Mouse (Mus musculus) megakaryocyte, embryonic 14.5 days (primary cell): ENCODE measurements around the gene Tmed9. TPM values are rescaled to one million over a fixed set of nuclear protein-coding genes. Genes with fewer than 3 reads are reported as not detected.
"Not testable (repeated sequence)": the region's sequence is repeated elsewhere in the genome, so short reads cannot be mapped to it uniquely, and the experiment has no call there.

Experiments
- H3K27me3 ChIP-seq: replicated peaks from 2 replicates; pipeline ENCODE3; 2012; ENCODE audit warnings: inconsistent platforms
- H3K36me3 ChIP-seq: replicated peaks from 2 replicates; pipeline ENCODE3; 2012; ENCODE audit warnings: low read length, inconsistent platforms, mixed read lengths
- H3K4me1 ChIP-seq: 2 replicates; pipeline ENCODE4 v1.6.1; 2012; ENCODE audit warnings: inconsistent platforms
- H3K4me3 ChIP-seq: replicated peaks from 2 replicates; pipeline ENCODE3; 2012; ENCODE audit warnings: moderate library complexity, mild to moderate bottlenecking, inconsistent platforms
- H3K9me3 ChIP-seq: 2 replicates; pipeline ENCODE4 v1.6.1; 2012; ENCODE audit warnings: inconsistent platforms
- FLI1 ChIP-seq: IDR thresholded peaks from 2 replicates; pipeline ENCODE4 v1.6.1; 2012; ENCODE audit warnings: low read length, inconsistent platforms, mixed read lengths
- GATA1 ChIP-seq: IDR thresholded peaks from 3 replicates; pipeline ENCODE4 v1.6.1; 2012; ENCODE audit warnings: mixed read lengths, low read length, inconsistent platforms, borderline replicate concordance
- polyA plus RNA-seq: library from polyadenylated mRNA; stranded (reverse); fragments of >175 nt; gene quantifications from 2 replicates; pipeline ENCODE4 v1.2.3, GENCODE M21; 2012; ENCODE audit warnings: low replicate concordance; ENCODE audit not compliant: insufficient read depth

Gene Tmed9
- polyA plus RNA-seq, 1 experiment: 240 TPM

GRCm38 (mm10) chr13:55634639-55635127 is 61.2 kb downstream of the Tmed9 start, which contains the start of gene Ddx46:
Ddx46 (plus strand) TSS chr13:55635027.
- Histone ChIP-seq H3K4me1 (peaks cover 47% of the 10 kb centered on the region), H3K4me3 (peak within 1 kb of the TSS; percentile 99), H3K36me3 (peaks cover 58% of the 10 kb centered on the region), H3K9me3 (no peaks in the 10 kb centered on the region), H3K27me3 (no peaks in the 10 kb centered on the region)
- TF ChIP-seq FLI1 (peak; percentile 88; the same call in 1 of the 2 replicates), GATA1 (no peak)

GRCm38 (mm10) chr13:55635146-55635571 is 61.6 kb downstream of the Tmed9 start:
- Histone ChIP-seq H3K4me3 (peak overlapping the region; percentile 99), H3K9me3 (no peaks in the 10 kb centered on the region), H3K36me3 (peaks cover 58% of the 10 kb centered on the region), H3K4me1 (peaks cover 48% of the 10 kb centered on the region), H3K27me3 (no peaks in the 10 kb centered on the region)
- TF ChIP-seq FLI1 (no peak; the same call in 1 of the 2 replicates), GATA1 (no peak)

- TF ChIP-seq GATA1 (peak; percentile 29; the same call in 1 of the 3 replicates), FLI1 (no peak)
- H3K4me1 ChIP-seq: peaks cover 55% of the 10 kb centered on the region
- no peaks in the 10 kb centered on the region for H3K9me3 ChIP-seq
- H3K36me3 ChIP-seq: peaks cover 56% of the 10 kb centered on the region
- no peaks in the 10 kb centered on the region for H3K27me3 ChIP-seq
- peak overlapping the region; percentile 80 for H3K4me3 ChIP-seq
Observed at GRCm38 (mm10) chr13:55636185-55636983, 62.9 kb downstream of the Tmed9 start.

GRCm38 (mm10) chr13:55640480-55640879 is 66.9 kb downstream of the Tmed9 start:
- H3K9me3 ChIP-seq, H3K27me3 ChIP-seq, H3K4me3 ChIP-seq: not testable (repeated sequence)
- H3K4me1 ChIP-seq: peaks cover 55% of the 10 kb centered on the region
- peaks cover 68% of the 10 kb centered on the region for H3K36me3 ChIP-seq

GRCm38 (mm10) chr13:55644525-55644924 is 71.0 kb downstream of the Tmed9 start:
- TF ChIP-seq FLI1 (no peak), GATA1 (no peak)
- H3K36me3 ChIP-seq: peaks cover 84% of the 10 kb centered on the region
- no peak overlapping the region for H3K4me3 ChIP-seq
- no peaks in the 10 kb centered on the region for H3K9me3 ChIP-seq
- H3K4me1 ChIP-seq: peaks cover 19% of the 10 kb centered on the region
- no peaks in the 10 kb centered on the region for H3K27me3 ChIP-seq

Other genes with a start within 250 kb of the Tmed9 start
- 5.7 TPM in 1 of 2 replicates, not detected in the other for gene Mxd3, start 243.9 kb upstream of the Tmed9 start, polyA plus RNA-seq
- 59.9 and 62.1 TPM in 2 replicates for gene Lman2, start 210.9 kb upstream of the Tmed9 start, polyA plus RNA-seq
- 6.2 and 8.4 TPM in 2 replicates for gene Rgs14, start 204.0 kb upstream of the Tmed9 start, polyA plus RNA-seq
- not detected in 2 replicates for gene Slc34a1, start 175.5 kb upstream of the Tmed9 start, polyA plus RNA-seq
- not detected in 2 replicates for gene Pfn3, start 158.5 kb upstream of the Tmed9 start, polyA plus RNA-seq
- gene F12, start 146.9 kb upstream of the Tmed9 start, polyA plus RNA-seq: 0.54 TPM in 1 of 2 replicates, not detected in the other
- 33.8 and 54.2 TPM in 2 replicates for gene Grk6, start 128.7 kb upstream of the Tmed9 start, polyA plus RNA-seq
- 5.3 and 21.1 TPM in 2 replicates for gene Prr7, start 109.5 kb upstream of the Tmed9 start, polyA plus RNA-seq
- 1.8 and 5.0 TPM in 2 replicates for gene Dbn1, start 85.6 kb upstream of the Tmed9 start, polyA plus RNA-seq
- 681 and 731 TPM in 2 replicates for gene Pdlim7, start 60.1 kb upstream of the Tmed9 start, polyA plus RNA-seq
- 35.5 and 98.6 TPM in 2 replicates for gene Dok3, start 44.4 kb upstream of the Tmed9 start, polyA plus RNA-seq
- gene Ddx41, start 37.1 kb upstream of the Tmed9 start, polyA plus RNA-seq: 49.7 and 52.6 TPM in 2 replicates
- gene Fam193b, start 2.6 kb upstream of the Tmed9 start, polyA plus RNA-seq: 64.4 and 77.7 TPM in 2 replicates
- 11.6 and 13.8 TPM in 2 replicates for gene B4galt7, start 26.2 kb downstream of the Tmed9 start, polyA plus RNA-seq
- 12.6 and 59.7 TPM in 2 replicates for gene Caml, start 49.3 kb downstream of the Tmed9 start, polyA plus RNA-seq
- gene Ddx46, start 61.3 kb downstream of the Tmed9 start, polyA plus RNA-seq: 5.4 and 12.8 TPM in 2 replicates
- 1.5 and 4.6 TPM in 2 replicates for gene B230219D22Rik, start 119.4 kb downstream of the Tmed9 start, polyA plus RNA-seq
- 7.6 and 23.2 TPM in 2 replicates for gene Txndc15, start 140.9 kb downstream of the Tmed9 start, polyA plus RNA-seq
- gene Pcbd2, start 153.6 kb downstream of the Tmed9 start, polyA plus RNA-seq: 22.4 and 78.2 TPM in 2 replicates
- gene Catsper3, start 210.8 kb downstream of the Tmed9 start, polyA plus RNA-seq: not detected in 2 replicates